26 mouse cellular contexts compared by ENCODE assay signal in the genomic region with DNA sequence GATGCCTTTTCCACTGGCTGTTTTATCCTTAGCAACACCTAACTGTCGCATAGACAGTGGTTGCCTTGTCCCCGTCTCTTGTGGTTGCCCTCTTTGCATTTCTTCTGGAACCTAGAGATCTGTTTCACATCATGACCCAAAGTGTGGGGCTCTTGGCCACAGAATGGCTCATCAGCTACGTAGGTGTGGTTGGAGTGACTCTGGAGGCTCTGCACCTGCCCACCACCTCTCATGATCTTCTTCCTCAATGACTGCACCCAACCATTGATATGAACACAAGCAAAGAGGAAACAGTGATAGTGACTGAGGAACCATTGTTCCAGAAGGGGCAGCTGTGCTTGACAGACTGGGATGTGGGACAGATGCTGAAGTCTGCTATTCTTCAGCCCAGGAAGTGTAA.
DNase-seq lines count a peak whose midpoint lies in the region; ATAC-seq and TF ChIP-seq lines count a peak whose summit lies in the region.
"Had no signal": no experiment of that assay in that cellular context is flagged by ENCODE, and none has a peak within 500 bp of the region (broad histone marks: within the 10 kb centered on the region; RNA-seq: fewer than 3 reads in every experiment).

No protein-coding gene starts in this region.

- 91% methylated on average over 3 of the region's 3 CpGs for WGBS in hindbrain, embryonic 10.5 days
- WGBS in hindbrain, embryonic 12.5 days, result 90% methylated on average over 3 of the region's 3 CpGs
- whole genome bisulfite sequencing in forebrain, postnatal 0 days, result 95% methylated on average over 3 of the region's 3 CpGs

- no peak overlapping the region for H3K4me3 ChIP-seq in hindbrain, embryonic 10.5 days
- no peak overlapping the region for H3K4me3 ChIP-seq in hindbrain, embryonic 12.5 days
- no peak overlapping the region for H3K4me3 ChIP-seq in forebrain, postnatal 0 days (ENCODE audit: low read depth, low read length)
- H3K4me3 ChIP-seq: heart, embryonic 10.5 days; heart, embryonic 15.5 days; hindbrain, embryonic 13.5 days; limb, embryonic 12.5 days; liver, embryonic 15.5 days; myocyte had no signal

- no peak overlapping the region for H3K4me2 ChIP-seq in hindbrain, embryonic 12.5 days (replicated peaks)
- H3K4me2 ChIP-seq in forebrain, postnatal 0 days (ENCODE audit: low read depth), result no peak overlapping the region
- H3K4me2 ChIP-seq: heart, embryonic 15.5 days; hindbrain, embryonic 13.5 days; limb, embryonic 12.5 days; liver, embryonic 15.5 days; lung, embryonic 14.5 days; midbrain, embryonic 11.5 days had no signal

- H3K36me3 ChIP-seq in hindbrain, embryonic 10.5 days, result no peaks in the 10 kb centered on the region
- H3K36me3 ChIP-seq in hindbrain, embryonic 12.5 days, result no peaks in the 10 kb centered on the region
- H3K36me3 ChIP-seq in forebrain, postnatal 0 days (ENCODE audit: insufficient read depth), result no peaks in the 10 kb centered on the region
- H3K36me3 ChIP-seq: G1E; heart, embryonic 10.5 days; heart, embryonic 15.5 days; hindbrain, embryonic 13.5 days; limb, embryonic 12.5 days; liver, embryonic 15.5 days had no signal

- peak overlapping the region; percentile 91 for H3K27ac ChIP-seq in hindbrain, embryonic 10.5 days
- H3K27ac ChIP-seq in hindbrain, embryonic 12.5 days, result no peak overlapping the region
- H3K27ac ChIP-seq in forebrain, postnatal 0 days (ENCODE audit: low read depth, low read length), result no peak overlapping the region
- H3K27ac ChIP-seq: heart, embryonic 10.5 days; heart, embryonic 15.5 days; hindbrain, embryonic 13.5 days; limb, embryonic 12.5 days; liver, embryonic 15.5 days had no signal

- no peak for ATAC-seq in hindbrain, embryonic 12.5 days (ENCODE audit: low FRiP score)
- ATAC-seq in megakaryocyte, adult 5-6 weeks (ENCODE audit: poor library complexity, severe bottlenecking), result peak; percentile 50
- no peak for ATAC-seq in forebrain, postnatal 0 days
- ATAC-seq in erythroblast, adult 5-6 weeks (replicated peaks; ENCODE audit: low FRiP score, poor library complexity, severe bottlenecking), result no peak
- ATAC-seq: forebrain, embryonic 14.5 days had no signal

- H3K9me3 ChIP-seq in hindbrain, embryonic 10.5 days, result no peaks in the 10 kb centered on the region
- H3K9me3 ChIP-seq in hindbrain, embryonic 12.5 days (replicated peaks), result no peaks in the 10 kb centered on the region
- no peaks in the 10 kb centered on the region for H3K9me3 ChIP-seq in forebrain, postnatal 0 days (ENCODE audit: low read length)
- H3K9me3 ChIP-seq: heart, embryonic 10.5 days; heart, embryonic 15.5 days; hindbrain, embryonic 13.5 days; limb, embryonic 12.5 days; liver, embryonic 15.5 days had no signal

- no peak for DNase-seq in hindbrain, embryonic 10.5 days (ENCODE audit: low spot score)
- peak; percentile 24 for DNase-seq in thymus, postnatal 25 days
- DNase-seq in thymus, postnatal 0 days (ENCODE audit: low spot score), result no peak
- DNase-seq in forebrain, postnatal 0 days, result no peak
- DNase-seq: adrenal gland, adult 8-10 months; cerebellum, adult 8-10 months; cerebellum, postnatal 25 days; gastrocnemius, postnatal 25 days; heart, adult 11 months; kidney, adult 11 months; kidney, postnatal 14 days; layer of hippocampus, adult 9-11 months; lung, embryonic 14.5 days; lung, postnatal 14 days had no signal

- H3K27me3 ChIP-seq in hindbrain, embryonic 10.5 days (ENCODE audit: insufficient read depth, poor library complexity, severe bottlenecking), result no peaks in the 10 kb centered on the region
- H3K27me3 ChIP-seq in hindbrain, embryonic 12.5 days, result no peaks in the 10 kb centered on the region; the same call in 1 of the 2 replicates
- H3K27me3 ChIP-seq in forebrain, postnatal 0 days (ENCODE audit: insufficient read depth, low read length), result no peaks in the 10 kb centered on the region
- H3K27me3 ChIP-seq: heart, embryonic 15.5 days; hindbrain, embryonic 13.5 days had no signal

- H3K9ac ChIP-seq in hindbrain, embryonic 12.5 days, result no peak overlapping the region
- no peak overlapping the region for H3K9ac ChIP-seq in forebrain, postnatal 0 days
- H3K9ac ChIP-seq: heart, embryonic 15.5 days; hindbrain, embryonic 13.5 days; limb, embryonic 12.5 days; liver, embryonic 15.5 days; lung, embryonic 14.5 days had no signal

- H3K4me1 ChIP-seq in hindbrain, embryonic 10.5 days (replicated peaks), result peaks cover 84% of the 10 kb centered on the region
- peaks cover 48% of the 10 kb centered on the region for H3K4me1 ChIP-seq in hindbrain, embryonic 12.5 days
- peaks cover 22% of the 10 kb centered on the region for H3K4me1 ChIP-seq in forebrain, postnatal 0 days (ENCODE audit: insufficient read depth)
- H3K4me1 ChIP-seq: liver, embryonic 15.5 days had no signal

- TF ChIP-seq CTCF in forebrain, postnatal 0 days (IDR thresholded peaks at IDR 0.05; ENCODE audit: low read depth), result no peak
